Mouse (Mus musculus) bone marrow macrophage, adult 2 months (primary cell): ENCODE measurements around the gene Sorcs3.

Source experiments
- CTCF ChIP-seq: IDR thresholded peaks from 2 replicates; pipeline ENCODE4 v1.5.1; 2012; ENCODE audit warnings: low read depth, mild to moderate bottlenecking, low read length, moderate library complexity
- POLR2A ChIP-seq: IDR thresholded peaks from 2 replicates; pipeline ENCODE4 v1.6.1; 2012; ENCODE audit warnings: mild to moderate bottlenecking, low read depth, low read length, borderline replicate concordance

DNA sequence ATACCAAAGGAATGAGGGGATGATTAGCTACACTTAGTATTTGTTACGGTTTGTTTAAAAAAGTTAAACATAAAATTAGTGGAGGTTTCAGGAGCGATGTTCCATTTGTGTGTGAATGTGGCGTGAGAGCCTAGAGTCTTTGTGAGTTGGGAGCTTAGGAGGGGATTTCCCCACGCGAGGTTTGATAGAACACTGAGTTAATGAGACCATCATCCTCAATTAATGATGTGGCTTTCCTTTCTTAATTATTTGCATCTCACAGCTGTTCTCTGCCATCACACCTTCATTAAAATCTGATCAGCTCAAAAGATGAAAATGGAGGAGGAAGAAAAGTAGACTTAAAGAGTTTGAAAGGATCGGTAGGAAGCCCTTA, 104.5 kb downstream of the Sorcs3 start:
- TF ChIP-seq CTCF: no peak
- TF ChIP-seq POLR2A: no peak
